Mouse (Mus musculus): ENCODE results near the gene Sec13. TPM values are rescaled to one million over a fixed set of nuclear protein-coding genes. Genes with fewer than 3 reads are reported as not detected.

Sec13 gene
- total RNA-seq, 2 experiments from 2014 or later, result 116 to 130 TPM

Small RNAs within 50 kb of the gene (microRNA-seq; reads per million reads assigned to microRNA genes)
- not detected for gene Mir7042

Other genes starting within 250 kb of the Sec13 start
- gene Prrt3, start 238.8 kb downstream of the Sec13 start, total RNA-seq (2021), result under 1 TPM; 0.17 to 0.26 TPM
- gene Emc3, start 209.1 kb downstream of the Sec13 start, total RNA-seq (2021), result 100 to 1,000 TPM in 1 of 2 experiments, 10 to 100 TPM in 1; 96.2 to 122 TPM
- 1 to 10 TPM in 1 of 2 experiments, under 1 TPM in 1; 0.83 to 1.5 TPM for gene Fancd2, start 209.1 kb downstream of the Sec13 start, total RNA-seq (2021)
- under 1 TPM in 1 of 2 experiments, not detected in 1; 0.40 TPM for gene Fancd2os, start 140.0 kb downstream of the Sec13 start, total RNA-seq (2021)
- 100 to 1,000 TPM; 164 to 225 TPM for gene Brk1, start 136.0 kb downstream of the Sec13 start, total RNA-seq (2021)
- gene Vhl, start 116.8 kb downstream of the Sec13 start, total RNA-seq (2021), result 10 to 100 TPM; 27.1 to 32.8 TPM
- gene Irak2, start 102.3 kb downstream of the Sec13 start, total RNA-seq (2021), result 10 to 100 TPM; 17.8 to 21.9 TPM
- 10 to 100 TPM; 58.0 to 60.5 TPM for gene Tatdn2, start 43.7 kb downstream of the Sec13 start, total RNA-seq (2021)
- not detected for gene Ghrl, start 20.9 kb downstream of the Sec13 start, total RNA-seq (2021)